Mouse (Mus musculus) G1E (cell line): ENCODE data around the gene Ypel1.

Experiments used
- CTCF ChIP-seq: IDR thresholded peaks from 2 replicates; pipeline ENCODE4 v1.5.1; 2012; ENCODE audit warnings: low read depth, low read length, inconsistent platforms, mixed read lengths
- GATA1 ChIP-seq: IDR thresholded peaks from 2 replicates; pipeline ENCODE4 v1.6.1; 2012; ENCODE audit warnings: borderline replicate concordance, low read length, inconsistent platforms, mixed read lengths
- POLR2AphosphoS5 ChIP-seq: IDR thresholded peaks from 2 replicates; pipeline ENCODE4 v1.6.1; 2012; ENCODE audit warnings: low read depth, low read length, inconsistent platforms; ENCODE audit not compliant: insufficient replicate concordance

DNA sequence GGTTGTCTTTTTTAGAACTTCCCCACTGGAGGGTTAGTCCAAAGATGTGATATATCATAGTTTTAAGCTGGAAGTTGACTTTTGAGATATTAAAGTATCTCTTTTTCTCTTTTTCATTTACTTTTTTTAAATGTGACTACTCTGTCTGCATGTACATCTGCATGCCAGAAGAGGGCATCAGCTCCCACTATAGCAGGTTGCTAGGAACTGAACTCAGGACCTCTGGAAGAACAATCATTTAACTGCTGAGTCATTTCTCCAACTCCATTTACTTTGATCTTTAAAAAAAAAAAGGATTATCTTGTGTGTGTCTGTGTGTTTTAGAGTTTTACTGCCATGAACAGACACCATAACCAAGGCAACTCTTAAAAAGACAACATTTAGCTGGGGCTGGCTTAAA lies 7.4 kb downstream of the Ypel1 start:
- TF ChIP-seq CTCF (no peak), GATA1 (no peak), POLR2AphosphoS5 (no peak)
